Mouse (Mus musculus) ES-E14 (cell line): Measurements from ENCODE around the gene Nell1. TPM values are rescaled to one million over a fixed set of nuclear protein-coding genes. Genes with fewer than 3 reads are reported as not detected.

ENCODE experiments used
- DNase-seq: peaks from one replicate; pipeline ENCODE4 v3.0.0-alpha.2; 2013; ENCODE audit warnings: low read depth, low spot score
- H3K27ac ChIP-seq: 2 replicates; pipeline ENCODE4 v1.5.1; 2012; ENCODE audit warnings: low read depth, mild to moderate bottlenecking, low read length, moderate library complexity, mixed read lengths; ENCODE audit not compliant: poor library complexity, insufficient read depth, severe bottlenecking
- H3K36me3 ChIP-seq: 2 replicates; pipeline ENCODE4 v1.6.1; 2012; ENCODE audit warnings: mild to moderate bottlenecking, low read length, moderate library complexity, mixed read lengths; ENCODE audit not compliant: control insufficient read depth, poor library complexity, insufficient read depth, severe bottlenecking
- H3K4me1 ChIP-seq, 2 experiments: fragments of 150-350 bp in 1 of 2; sonication (generic) in 1 of 2; 2 replicates each; pipeline ENCODE4 v1.6.1; 2012; ENCODE audit warnings: low read length in 2 of 2, mild to moderate bottlenecking in 1 of 2, mixed read lengths in 1 of 2; ENCODE audit not compliant: control insufficient read depth in 2 of 2, insufficient read depth in 2 of 2, poor library complexity in 1 of 2
- H3K4me3 ChIP-seq, 2 experiments: fragments of 150-350 bp in 1 of 2; sonication (generic) in 1 of 2; 2 replicates each; pipeline ENCODE4 v1.5.1; 2012; ENCODE audit warnings: low read length in 2 of 2, low read depth in 1 of 2, mild to moderate bottlenecking in 1 of 2, mixed read lengths in 1 of 2; ENCODE audit not compliant: insufficient read depth in 1 of 2, poor library complexity in 1 of 2, severe bottlenecking in 1 of 2
- H3K9ac ChIP-seq: 2 replicates; pipeline ENCODE4 v1.6.1; 2012; ENCODE audit warnings: low read depth, mild to moderate bottlenecking, low read length, mixed read lengths; ENCODE audit not compliant: poor library complexity, insufficient read depth, severe bottlenecking
- H3K9me3 ChIP-seq: fragments of 150-350 bp; sonication (generic); 2 replicates; pipeline ENCODE4 v1.6.1; 2012; ENCODE audit warnings: low read depth, mild to moderate bottlenecking, low read length; ENCODE audit not compliant: control insufficient read depth, insufficient read depth
- CHD2 ChIP-seq: IDR thresholded peaks from 2 replicates; pipeline ENCODE4 v1.6.1; 2014; ENCODE audit warnings: mild to moderate bottlenecking, low read depth, low read length, inconsistent platforms
- HCFC1 ChIP-seq: IDR thresholded peaks from 2 replicates; pipeline ENCODE4 v1.6.1; 2012; ENCODE audit warnings: low read length, inconsistent platforms, borderline replicate concordance; ENCODE audit not compliant: insufficient read depth
- MAFK ChIP-seq: IDR thresholded peaks from 2 replicates; pipeline ENCODE4 v1.6.1; 2014; ENCODE audit warnings: mild to moderate bottlenecking, low read depth, low read length, inconsistent platforms; ENCODE audit not compliant: insufficient read depth
- ZC3H11A ChIP-seq: IDR thresholded peaks from 2 replicates; pipeline ENCODE4 v1.6.1; 2012; ENCODE audit warnings: low read depth, mild to moderate bottlenecking, inconsistent platforms, low read length, borderline replicate concordance
- ZNF384 ChIP-seq: IDR thresholded peaks from 2 replicates; pipeline ENCODE4 v1.6.1; 2012; ENCODE audit warnings: low read depth, low read length, inconsistent platforms
- in situ Hi-C, 2 experiments: fragments of 600-800 bp; cut with MboI; formaldehyde crosslinking; loops; one replicate each; pipeline ENCODE4 v1.15.1; 2025; ENCODE audit warnings: low sequenced_read_pairs in 2 of 2, inconsistent platforms in 1 of 2; ENCODE audit not compliant: unreplicated experiment in 2 of 2
- total RNA-seq: library from RNA; depleted of rRNA; stranded (reverse); fragments of 300-350 nt; gene quantifications from 2 replicates; pipeline ENCODE4 v1.2.3, GENCODE M21; 2012

The Nell1 gene
- total RNA-seq, 1 experiment, result 1.8 TPM

DNA sequence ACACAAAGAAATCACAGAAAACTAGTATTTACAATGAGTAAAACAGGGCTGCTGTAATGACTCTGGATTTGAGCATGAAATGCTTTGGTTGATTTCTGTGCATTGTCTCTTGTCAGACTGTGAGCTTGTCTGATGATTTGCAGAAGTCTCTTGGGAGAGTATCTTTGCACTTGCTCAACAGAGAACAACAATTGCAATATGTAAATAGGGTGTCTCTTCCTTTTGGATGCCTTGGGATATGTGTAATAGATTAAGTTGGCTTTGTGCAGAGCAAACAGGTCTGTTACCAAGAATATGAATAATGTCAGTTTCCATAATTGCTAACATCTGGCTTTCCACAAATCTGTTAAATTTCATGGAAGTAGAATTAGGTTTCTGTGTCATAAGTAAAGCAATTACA lies 868.0 kb downstream of the Nell1 start:
- Histone ChIP-seq H3K4me1 (no peaks in the 10 kb centered on the region), H3K9ac (no peak overlapping the region), H3K9me3 (no peaks in the 10 kb centered on the region), H3K36me3 (no peaks in the 10 kb centered on the region), H3K27ac (no peak overlapping the region), H3K4me3 (no peak overlapping the region)
- in situ Hi-C loops, result no loop called here
- no peak for DNase-seq
- TF ChIP-seq CHD2 (no peak), ZNF384 (no peak), HCFC1 (no peak), MAFK (no peak), ZC3H11A (no peak)

DNA sequence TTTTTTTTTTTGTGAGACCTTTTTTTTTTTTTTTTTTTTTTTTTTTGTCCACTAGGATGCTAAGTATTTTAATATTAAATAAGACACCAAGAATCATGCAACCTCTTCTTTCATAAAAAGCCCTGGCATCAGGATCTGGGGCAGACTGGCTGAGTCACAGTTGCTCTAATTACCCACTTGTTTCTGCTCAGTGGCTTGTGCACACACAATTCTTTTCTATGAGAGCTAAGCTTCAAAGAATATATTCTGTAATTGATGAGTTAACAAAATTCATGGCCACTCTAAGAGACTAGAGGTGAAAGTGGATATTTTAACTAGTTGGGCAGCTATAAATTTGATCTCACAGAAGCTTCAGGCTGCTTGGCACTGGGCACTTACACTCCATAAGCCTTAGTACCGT lies 873.3 kb downstream of the Nell1 start:
- TF ChIP-seq MAFK, result no peak
- TF ChIP-seq ZNF384, result no peak
- no peak for TF ChIP-seq CHD2
- no peak for TF ChIP-seq ZC3H11A
- TF ChIP-seq HCFC1, result no peak
- Histone ChIP-seq H3K9ac (no peak overlapping the region), H3K27ac (no peak overlapping the region), H3K4me3 (no peak overlapping the region), H3K36me3 (no peaks in the 10 kb centered on the region), H3K9me3 (no peaks in the 10 kb centered on the region), H3K4me1 (no peaks in the 10 kb centered on the region)
- no peak for DNase-seq
- in situ Hi-C loops, result no loop called here

DNA sequence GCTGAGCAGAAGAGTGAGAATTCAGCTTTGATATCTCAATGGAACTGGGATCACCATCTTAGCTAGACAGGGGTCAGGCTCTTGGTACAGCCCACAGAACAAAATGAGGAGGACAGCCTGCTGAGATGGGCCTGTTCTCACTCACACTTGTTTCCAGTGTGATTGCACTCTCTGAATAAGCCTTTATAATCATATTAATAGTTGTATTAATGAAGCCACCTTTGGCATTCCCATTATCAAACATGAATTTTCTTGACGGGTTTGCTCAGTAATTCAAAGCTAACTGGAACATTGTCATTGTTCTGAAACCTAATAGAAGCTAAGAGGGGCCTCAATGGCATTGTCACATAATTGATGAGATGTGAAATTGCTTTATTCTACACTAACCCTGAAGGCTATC lies 875.6 kb downstream of the Nell1 start:
- Histone ChIP-seq H3K27ac (no peak overlapping the region), H3K9ac (no peak overlapping the region), H3K9me3 (no peaks in the 10 kb centered on the region), H3K36me3 (no peaks in the 10 kb centered on the region), H3K4me3 (no peak overlapping the region), H3K4me1 (no peaks in the 10 kb centered on the region)
- TF ChIP-seq ZNF384 (no peak), HCFC1 (no peak), MAFK (no peak), CHD2 (no peak), ZC3H11A (no peak)
- no peak for DNase-seq
- in situ Hi-C loops, result no loop called here

DNA sequence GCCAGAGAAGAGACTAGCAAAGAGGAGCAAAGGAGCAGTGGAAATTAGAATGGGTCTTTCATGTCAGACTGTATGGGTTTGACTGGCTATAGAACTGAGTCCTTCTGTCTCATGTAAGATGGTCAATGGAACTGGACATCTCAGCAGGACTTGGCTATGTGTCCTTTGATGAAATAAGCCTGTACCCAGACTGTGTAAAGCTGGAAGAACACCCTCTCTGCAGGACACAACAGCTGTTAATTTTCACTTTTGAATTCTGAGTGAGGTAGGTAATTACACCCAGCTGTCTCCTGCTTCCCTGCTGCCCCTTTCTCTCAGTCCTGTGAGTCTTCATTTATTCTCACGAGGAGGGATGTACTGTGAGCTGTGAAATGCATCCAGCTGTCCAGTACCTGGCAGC lies 895.5 kb downstream of the Nell1 start:
- in situ Hi-C loops, result no loop called here
- no peak for TF ChIP-seq MAFK
- DNase-seq, result no peak
- no peak overlapping the region for H3K9ac ChIP-seq
- H3K4me3 ChIP-seq, result no peak overlapping the region
- H3K4me1 ChIP-seq, result no peaks in the 10 kb centered on the region
- no peaks in the 10 kb centered on the region for H3K36me3 ChIP-seq
- H3K27ac ChIP-seq, result no peak overlapping the region
- H3K9me3 ChIP-seq, result no peaks in the 10 kb centered on the region

DNA sequence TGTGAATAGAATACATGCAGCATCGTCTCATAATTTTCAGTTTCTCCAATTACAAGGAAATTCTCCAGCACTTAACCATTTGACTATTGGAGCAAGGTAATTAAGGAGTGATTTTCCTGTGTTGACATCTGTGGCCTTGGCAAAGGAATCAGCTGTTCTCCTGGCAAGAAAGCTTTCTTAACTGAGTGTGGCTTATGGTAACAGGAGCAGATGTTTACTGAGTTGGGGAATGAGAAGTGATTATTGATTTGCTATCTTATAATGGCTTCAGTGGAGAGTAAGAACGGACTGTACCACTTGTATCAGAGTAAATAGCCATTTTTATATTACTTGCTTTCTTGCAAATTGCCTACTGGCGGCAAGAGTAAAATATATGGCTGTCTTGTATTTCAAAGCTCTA lies 913.0 kb downstream of the Nell1 start:
- no peaks in the 10 kb centered on the region for H3K36me3 ChIP-seq
- no peaks in the 10 kb centered on the region for H3K4me1 ChIP-seq
- no peak for TF ChIP-seq HCFC1
- no peak for TF ChIP-seq CHD2
- no peak for TF ChIP-seq ZC3H11A
- no peak for TF ChIP-seq ZNF384
- TF ChIP-seq MAFK, result no peak
- H3K27ac ChIP-seq, result no peak overlapping the region
- H3K4me3 ChIP-seq, result no peak overlapping the region
- no peak overlapping the region for H3K9ac ChIP-seq
- in situ Hi-C loops, result no loop called here
- no peak for DNase-seq
- H3K9me3 ChIP-seq, result no peaks in the 10 kb centered on the region
